Comparison of ENCODE assay signal across 9 mouse cellular contexts in genomic region chr3:38128486-38129166, GRCm38 (mm10).
DNase-seq lines count a peak whose midpoint lies in the region; ATAC-seq and TF ChIP-seq lines count a peak whose summit lies in the region.
"Had no signal": no experiment of that assay in that cellular context is flagged by ENCODE, and none has a peak within 500 bp of the region (broad histone marks: within the 10 kb centered on the region; RNA-seq: fewer than 3 reads in every experiment).

No protein-coding gene starts in this region.

- H3K4me3 ChIP-seq in liver, adult 2 months (ENCODE audit: insufficient read depth, low read depth, low read length): no peak overlapping the region
- no peak overlapping the region for H3K4me3 ChIP-seq in liver, embryonic 11.5 days (ENCODE audit: low read depth, low read length)
- no peak overlapping the region for H3K4me3 ChIP-seq in lung, adult 2 months (replicated peaks; ENCODE audit: extremely low read depth, low read depth, low read length)
- H3K4me3 ChIP-seq: forebrain, embryonic 10.5 days had no signal

- H3K36me3 ChIP-seq in liver, adult 2 months (ENCODE audit: control insufficient read depth, insufficient read depth, low read length): no peaks in the 10 kb centered on the region
- no peaks in the 10 kb centered on the region for H3K36me3 ChIP-seq in liver, embryonic 11.5 days (ENCODE audit: control insufficient read depth, insufficient read depth, low read length)
- H3K36me3 ChIP-seq: forebrain, embryonic 10.5 days had no signal

- H3K79me2 ChIP-seq in liver, adult 2 months (ENCODE audit: control insufficient read depth, insufficient read depth, low read length): no peaks in the 10 kb centered on the region

- no peaks in the 10 kb centered on the region for H3K27me3 ChIP-seq in liver, adult 2 months (ENCODE audit: control insufficient read depth, insufficient read depth, low read length)
- no peaks in the 10 kb centered on the region for H3K27me3 ChIP-seq in liver, embryonic 11.5 days (replicated peaks; ENCODE audit: control insufficient read depth, insufficient read depth, low read length)

- peaks cover 9% of the 10 kb centered on the region for H3K4me1 ChIP-seq in liver, adult 2 months (ENCODE audit: control insufficient read depth, insufficient read depth, low read length)
- H3K4me1 ChIP-seq in liver, embryonic 11.5 days (replicated peaks; ENCODE audit: control insufficient read depth, insufficient read depth, low read length): no peaks in the 10 kb centered on the region
- H3K4me1 ChIP-seq in lung, adult 2 months (ENCODE audit: control insufficient read depth, insufficient read depth, low read length): peaks cover 4% of the 10 kb centered on the region; the same call in 1 of the 2 replicates
- H3K4me1 ChIP-seq: forebrain, embryonic 10.5 days had no signal

- ATAC-seq in liver, embryonic 11.5 days (replicated peaks; ENCODE audit: low FRiP score): no peak

- H3K9ac ChIP-seq in liver, adult 2 months (ENCODE audit: low read depth, low read length): no peak overlapping the region
- H3K9ac ChIP-seq in liver, embryonic 11.5 days (ENCODE audit: low read depth, low read length): no peak overlapping the region
- H3K9ac ChIP-seq: hindbrain, embryonic 14.5 days had no signal

- H3K27ac ChIP-seq in liver, adult 2 months (replicated peaks; ENCODE audit: insufficient read depth, low read depth, low read length): peak overlapping the region; percentile 15
- H3K27ac ChIP-seq in liver, embryonic 11.5 days (ENCODE audit: low read depth, low read length): no peak overlapping the region
- H3K27ac ChIP-seq: forebrain, embryonic 10.5 days; hindbrain, embryonic 14.5 days had no signal

- no peak for TF ChIP-seq CTCF in liver, adult 2 months (IDR thresholded peaks at IDR 0.05; ENCODE audit: low read depth, low read length)
- no peak for TF ChIP-seq CTCF in lung, adult 2 months (IDR thresholded peaks at IDR 0.05; ENCODE audit: insufficient read depth, low read length)

- peak; percentile 100 for DNase-seq in liver, adult 2 months (ENCODE audit: extremely low read depth, low read depth, low spot score)
- no peak for DNase-seq in liver, embryonic 11.5 days (ENCODE audit: low spot score)
- DNase-seq in kidney, adult 18-20 months: peak; percentile 35
- DNase-seq in lung, adult 2 months: peak; percentile 45
- DNase-seq in embryo, embryonic 10.5 days (ENCODE audit: low spot score): no peak
- DNase-seq in cerebellum, adult 8-10 months: no peak
- no peak for DNase-seq in layer of hippocampus, adult 8-10 months (ENCODE audit: low spot score in 2 of 2)

- H3K4me2 ChIP-seq in liver, embryonic 11.5 days: no peak overlapping the region
- H3K4me2 ChIP-seq: hindbrain, embryonic 14.5 days had no signal

- H3K9me3 ChIP-seq in liver, embryonic 11.5 days (ENCODE audit: control insufficient read depth, low read length): no peaks in the 10 kb centered on the region

- WGBS in liver, adult 2 months: 14% methylated on average over 5 of the region's 5 CpGs
- WGBS in liver, embryonic 11.5 days: 57% methylated on average over 5 of the region's 5 CpGs
- WGBS in lung, adult 2 months: 31% methylated on average over 5 of the region's 5 CpGs

- no peak for TF ChIP-seq POLR2A in liver, adult 2 months (IDR thresholded peaks at IDR 0.05; ENCODE audit: extremely low read depth, insufficient read depth, low read length)
- TF ChIP-seq POLR2A in lung, adult 2 months (IDR thresholded peaks at IDR 0.05; ENCODE audit: borderline replicate concordance, extremely low read depth, low read depth, low read length): no peak

Comparison
In these comparisons a context has a peak if more than half of its experiments do, and no peak if none do; other contexts are left out.
1. DNase-seq: peak in liver, adult 2 months (single experiment), kidney, adult 18-20 months (single experiment) and lung, adult 2 months (single experiment); none in liver, embryonic 11.5 days (single experiment), embryo, embryonic 10.5 days (single experiment), cerebellum, adult 8-10 months (single experiment) and layer of hippocampus, adult 8-10 months (0 of 2).